Mouse (Mus musculus) cerebellum, adult 2 months (tissue): ENCODE results near the gene Smim4. TPM values are rescaled to one million over a fixed set of nuclear protein-coding genes. Genes with fewer than 3 reads are reported as not detected.

ENCODE experiments used
- DNase-seq, 2 experiments: peaks; one replicate each; pipeline ENCODE4 v3.0.0; 2021
- H3K27ac ChIP-seq: fragments of 200-500 bp; 2 replicates; pipeline ENCODE4 v1.5.1; 2012; ENCODE audit warnings: low read length, control low read depth, inconsistent platforms; ENCODE audit not compliant: insufficient read depth
- H3K27me3 ChIP-seq: fragments of 200-500 bp; 2 replicates; pipeline ENCODE4 v1.6.1; 2012; ENCODE audit warnings: inconsistent platforms, mild to moderate bottlenecking, low read length, moderate library complexity; ENCODE audit not compliant: control insufficient read depth, insufficient read depth
- H3K4me1 ChIP-seq: fragments of 200-500 bp; 2 replicates; pipeline ENCODE4 v1.6.1; 2011; ENCODE audit warnings: low read length; ENCODE audit not compliant: control insufficient read depth, insufficient read depth
- H3K4me3 ChIP-seq: fragments of 200-500 bp; replicated peaks from 2 replicates; pipeline ENCODE3; 2011; ENCODE audit warnings: mild to moderate bottlenecking, low read depth, low read length, control low read depth; ENCODE audit not compliant: insufficient read depth
- CTCF ChIP-seq: fragments of 200-500 bp; IDR thresholded peaks from 2 replicates; pipeline ENCODE4 v1.5.1; 2011; ENCODE audit warnings: low read depth, mild to moderate bottlenecking, control low read depth, low read length, moderate library complexity, borderline replicate concordance; ENCODE audit not compliant: insufficient read depth
- POLR2A ChIP-seq: fragments of 200-500 bp; IDR thresholded peaks from 2 replicates; pipeline ENCODE4 v1.6.1; 2011; ENCODE audit warnings: low read length, control low read depth, borderline replicate concordance; ENCODE audit not compliant: insufficient read depth
- WGBS: fragments of 180-500 bp; shearing (Covaris S2); methylation state at CpG from one replicate; pipeline ENCODE4 v1.1.7; 2018; 5-methylcytosine and 5-hydroxymethylcytosine counted together
- polyA plus RNA-seq: library from polyadenylated mRNA; depleted of rRNA; stranded (reverse); fragments of >200 nt; gene quantifications from 2 replicates; pipeline ENCODE4 v1.2.3, GENCODE M21; 2012

The Smim4 gene
- polyA plus RNA-seq, 1 experiment: 35.3 TPM

GRCm38 (mm10) chr14:31133023-31133665 is 4.4 kb upstream of the Smim4 start:
- DNase-seq: peak in 1 of 2 experiments; percentile 5
- Histone ChIP-seq H3K27me3 (no peaks in the 10 kb centered on the region), H3K4me1 (no peaks in the 10 kb centered on the region), H3K27ac (no peak overlapping the region), H3K4me3 (no peak overlapping the region)
- WGBS: 63% methylated on average over 11 of the region's 11 CpGs
- TF ChIP-seq CTCF (no peak), POLR2A (no peak)

GRCm38 (mm10) chr14:31132491-31132975 is 3.8 kb upstream of the Smim4 start:
- 83% methylated on average over 7 of the region's 7 CpGs for WGBS
- no peak for TF ChIP-seq CTCF
- TF ChIP-seq POLR2A: no peak
- H3K27ac ChIP-seq: no peak overlapping the region
- DNase-seq: peak in 1 of 2 experiments; percentile 3
- no peak overlapping the region for H3K4me3 ChIP-seq
- no peaks in the 10 kb centered on the region for H3K4me1 ChIP-seq
- no peaks in the 10 kb centered on the region for H3K27me3 ChIP-seq

GRCm38 (mm10) chr14:31132031-31132430 is 3.3 kb upstream of the Smim4 start:
- TF ChIP-seq CTCF (no peak), POLR2A (no peak)
- Histone ChIP-seq H3K27me3 (no peaks in the 10 kb centered on the region), H3K4me1 (0 out of 2 replicates have a peak, but pooled peaks cover 3% of the 10 kb centered on the region), H3K27ac (no peak overlapping the region), H3K4me3 (no peak overlapping the region)
- DNase-seq: peak in 1 of 2 experiments; percentile 14
- 29% methylated on average over 6 of the region's 6 CpGs for WGBS

- Histone ChIP-seq H3K4me1 (0 out of 2 replicates have a peak, but pooled peaks cover 8% of the 10 kb centered on the region), H3K4me3 (peak overlapping the region; percentile 28), H3K27me3 (no peaks in the 10 kb centered on the region), H3K27ac (no peak overlapping the region)
- peak in 1 of 2 experiments; percentile 18 for DNase-seq
- WGBS: 3% methylated on average over 43 of the region's 43 CpGs
- TF ChIP-seq POLR2A (no peak), CTCF (no peak)
Observed at GRCm38 (mm10) chr14:31131272-31131821, 2.6 kb upstream of the Smim4 start.

- Histone ChIP-seq H3K27me3 (no peaks in the 10 kb centered on the region), H3K4me3 (peak within 1 kb of the TSS; percentile 49), H3K4me1 (0 out of 2 replicates have a peak, but pooled peaks cover 8% of the 10 kb centered on the region), H3K27ac (no peak within 1 kb of the TSS)
- TF ChIP-seq CTCF: no peak
- no peak for TF ChIP-seq POLR2A
- WGBS: 5% methylated on average over 62 of the region's 63 CpGs
- peak; percentile 63 to 74 for DNase-seq
Observed at GRCm38 (mm10) chr14:31130236-31131220, 1.8 kb upstream of the Smim4 start, which contains the start of gene Nt5dc2. Gene Nt5dc2 (plus strand): TSS chr14:31131053.

GRCm38 (mm10) chr14:31129326-31130235 is 825 bp upstream of the Smim4 start:
- peak overlapping the region; percentile 60 for H3K4me3 ChIP-seq
- DNase-seq: peak in 1 of 2 experiments; percentile 31
- H3K27me3 ChIP-seq: no peaks in the 10 kb centered on the region
- 0 out of 2 replicates have a peak, but pooled peaks cover 8% of the 10 kb centered on the region for H3K4me1 ChIP-seq
- H3K27ac ChIP-seq: no peak overlapping the region
- WGBS: 56% methylated on average over 15 of the region's 15 CpGs
- TF ChIP-seq POLR2A (no peak), CTCF (no peak)
